Mouse (Mus musculus) spleen, adult 2 months (tissue): ENCODE results near the gene Ppox. TPM values are rescaled to one million over a fixed set of nuclear protein-coding genes. Genes with fewer than 3 reads are reported as not detected.

Experiments used
- DNase-seq, 2 experiments: peaks; one replicate each; pipeline versions ENCODE4 v3.0.0 to v3.0.0-alpha.2; 2012 to 2021; ENCODE audit warnings: low spot score in 2 of 2, low read depth in 1 of 2
- H3K27ac ChIP-seq: fragments of 200-500 bp; 2 replicates; pipeline ENCODE4 v1.5.1; 2012; ENCODE audit warnings: low read length, inconsistent platforms; ENCODE audit not compliant: insufficient read depth
- H3K27me3 ChIP-seq: fragments of 200-500 bp; 2 replicates; pipeline ENCODE4 v1.6.1; 2012; ENCODE audit warnings: mild to moderate bottlenecking, moderate library complexity, low read length, inconsistent platforms; ENCODE audit not compliant: control insufficient read depth, insufficient read depth
- H3K36me3 ChIP-seq: fragments of 200-500 bp; 2 replicates; pipeline ENCODE4 v1.6.1; 2012; ENCODE audit warnings: mild to moderate bottlenecking, low read length, inconsistent platforms; ENCODE audit not compliant: control insufficient read depth, insufficient read depth
- H3K4me1 ChIP-seq: fragments of 200-500 bp; 2 replicates; pipeline ENCODE4 v1.6.1; 2011; ENCODE audit warnings: inconsistent platforms; ENCODE audit not compliant: control insufficient read depth, insufficient read depth, insufficient read length
- H3K4me3 ChIP-seq: fragments of 200-500 bp; 2 replicates; pipeline ENCODE4 v1.5.1; 2011; ENCODE audit warnings: mild to moderate bottlenecking, inconsistent platforms; ENCODE audit not compliant: insufficient read depth, insufficient read length; ENCODE audit errors: extremely low read depth
- CTCF ChIP-seq: fragments of 200-500 bp; IDR thresholded peaks from 2 replicates; pipeline ENCODE4 v1.5.1; 2011; ENCODE audit warnings: mild to moderate bottlenecking, inconsistent platforms; ENCODE audit not compliant: insufficient read depth, insufficient read length, insufficient replicate concordance; ENCODE audit errors: extremely low read depth
- POLR2A ChIP-seq: fragments of 200-500 bp; IDR thresholded peaks from 2 replicates; pipeline ENCODE4 v1.6.1; 2011; ENCODE audit warnings: low read depth, low read length, inconsistent platforms
- WGBS: fragments of 180-500 bp; shearing (Covaris S2); methylation state at CpG from one replicate; pipeline ENCODE4 v1.1.7; 2018; 5-methylcytosine and 5-hydroxymethylcytosine counted together
- polyA plus RNA-seq: library from polyadenylated mRNA; depleted of rRNA; stranded (reverse); fragments of >200 nt; gene quantifications from 2 replicates; pipeline ENCODE4 v1.2.3, GENCODE M21; 2012

Gene Ppox
- polyA plus RNA-seq, 1 experiment: 64.6 TPM

DNA sequence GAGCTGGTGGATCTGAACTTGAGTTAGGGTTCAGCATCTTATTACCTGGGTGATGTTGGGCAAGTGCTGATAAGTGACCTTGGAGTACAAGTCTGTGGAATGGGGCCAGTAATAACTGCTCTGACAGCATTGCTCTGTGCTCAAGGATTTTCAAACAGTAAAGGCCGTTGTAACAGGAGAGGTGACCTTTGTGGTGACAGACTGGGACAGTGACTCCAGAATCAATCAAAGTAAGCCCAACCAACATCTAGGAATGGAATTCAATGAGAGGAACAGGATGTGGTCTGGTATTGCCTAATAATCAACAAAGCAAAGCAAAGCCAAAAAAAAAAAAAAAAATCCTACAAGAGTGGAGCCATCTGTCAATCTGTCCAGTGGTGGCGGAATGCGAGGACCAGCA is 20.7 kb downstream of the Ppox start:
- no peak for DNase-seq
- Histone ChIP-seq H3K4me3 (no peak overlapping the region), H3K27ac (no peak overlapping the region), H3K27me3 (0 out of 2 replicates have a peak, but pooled peaks cover 2% of the 10 kb centered on the region), H3K4me1 (no peaks in the 10 kb centered on the region; the same call in 1 of the 2 replicates), H3K36me3 (no peaks in the 10 kb centered on the region)
- 83% methylated on average over 3 of the region's 3 CpGs for WGBS
- TF ChIP-seq POLR2A (no peak), CTCF (no peak)

DNA sequence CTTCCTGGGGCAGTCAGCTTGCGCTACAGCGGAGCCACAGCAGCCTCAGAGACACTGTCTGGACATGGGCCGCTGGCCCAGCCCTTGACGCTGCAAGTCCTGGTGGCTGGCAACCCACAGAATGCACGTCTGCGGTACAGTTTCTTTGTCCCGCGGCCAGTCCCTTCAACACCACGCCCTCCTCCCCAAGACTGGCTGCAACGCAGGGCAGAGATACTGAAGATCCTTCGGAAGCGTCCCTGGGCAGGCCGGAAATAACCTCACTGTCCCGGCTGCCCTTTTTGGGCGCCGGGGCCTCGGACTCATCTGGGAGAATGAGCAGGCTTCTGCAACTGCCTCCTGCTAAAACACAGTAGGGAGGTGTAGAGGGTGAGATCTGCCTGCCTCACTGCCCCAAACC is 22.1 kb downstream of the Ppox start:
- Histone ChIP-seq H3K4me3 (no peak overlapping the region), H3K36me3 (no peaks in the 10 kb centered on the region), H3K27ac (no peak overlapping the region), H3K4me1 (no peaks in the 10 kb centered on the region; the same call in 1 of the 2 replicates), H3K27me3 (0 out of 2 replicates have a peak, but pooled peaks cover 2% of the 10 kb centered on the region)
- TF ChIP-seq POLR2A: no peak
- no peak for TF ChIP-seq CTCF
- WGBS: 63% methylated on average over 17 of the region's 17 CpGs
- no peak for DNase-seq

GRCm38 (mm10) chr1:171257781-171258180 is 23.2 kb downstream of the Ppox start:
- Histone ChIP-seq H3K27me3 (0 out of 2 replicates have a peak, but pooled peaks cover 2% of the 10 kb centered on the region), H3K27ac (no peak overlapping the region), H3K4me3 (no peak overlapping the region), H3K36me3 (no peaks in the 10 kb centered on the region), H3K4me1 (no peaks in the 10 kb centered on the region)
- 89% methylated on average over 9 of the region's 9 CpGs for WGBS
- TF ChIP-seq CTCF: no peak
- TF ChIP-seq POLR2A: no peak
- no peak for DNase-seq

DNA sequence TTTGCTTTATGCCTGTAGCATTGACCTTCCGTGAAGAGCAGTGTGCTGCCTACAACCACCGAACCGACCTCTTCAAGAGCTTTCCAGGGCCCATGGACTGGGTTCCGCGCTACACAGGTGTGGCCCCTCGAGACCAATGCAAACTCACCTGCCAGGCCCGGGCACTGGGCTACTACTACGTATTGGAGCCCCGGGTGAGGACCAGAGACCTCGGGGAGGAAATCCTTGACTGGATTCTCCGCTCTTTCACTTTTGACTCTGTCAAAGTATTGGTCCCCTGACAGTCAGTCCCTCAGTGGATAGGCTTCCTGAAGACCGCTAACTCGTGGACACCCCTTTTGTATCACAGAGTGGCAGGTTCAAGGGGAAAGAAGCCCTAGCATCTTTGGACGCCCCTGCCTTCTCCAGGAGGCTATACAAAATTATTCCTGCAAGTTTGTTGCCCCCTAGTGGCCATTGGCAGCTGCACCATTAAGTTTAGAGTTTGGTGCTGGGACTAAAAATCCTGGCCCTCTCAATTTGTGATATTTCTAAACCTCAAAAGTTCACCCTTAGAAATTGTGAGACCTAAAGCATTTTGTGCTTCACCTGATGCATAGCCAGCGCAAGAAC is 23.9 kb downstream of the Ppox start:
- no peaks in the 10 kb centered on the region for H3K4me1 ChIP-seq
- no peak overlapping the region for H3K27ac ChIP-seq
- H3K4me3 ChIP-seq: no peak overlapping the region
- 66% methylated on average over 15 of the region's 15 CpGs for WGBS
- no peaks in the 10 kb centered on the region for H3K36me3 ChIP-seq
- TF ChIP-seq CTCF (peak; percentile 59; the same call in 1 of the 2 replicates), POLR2A (no peak)
- DNase-seq: peak in 1 of 2 experiments; percentile 55
- 0 out of 2 replicates have a peak, but pooled peaks cover 2% of the 10 kb centered on the region for H3K27me3 ChIP-seq

DNA sequence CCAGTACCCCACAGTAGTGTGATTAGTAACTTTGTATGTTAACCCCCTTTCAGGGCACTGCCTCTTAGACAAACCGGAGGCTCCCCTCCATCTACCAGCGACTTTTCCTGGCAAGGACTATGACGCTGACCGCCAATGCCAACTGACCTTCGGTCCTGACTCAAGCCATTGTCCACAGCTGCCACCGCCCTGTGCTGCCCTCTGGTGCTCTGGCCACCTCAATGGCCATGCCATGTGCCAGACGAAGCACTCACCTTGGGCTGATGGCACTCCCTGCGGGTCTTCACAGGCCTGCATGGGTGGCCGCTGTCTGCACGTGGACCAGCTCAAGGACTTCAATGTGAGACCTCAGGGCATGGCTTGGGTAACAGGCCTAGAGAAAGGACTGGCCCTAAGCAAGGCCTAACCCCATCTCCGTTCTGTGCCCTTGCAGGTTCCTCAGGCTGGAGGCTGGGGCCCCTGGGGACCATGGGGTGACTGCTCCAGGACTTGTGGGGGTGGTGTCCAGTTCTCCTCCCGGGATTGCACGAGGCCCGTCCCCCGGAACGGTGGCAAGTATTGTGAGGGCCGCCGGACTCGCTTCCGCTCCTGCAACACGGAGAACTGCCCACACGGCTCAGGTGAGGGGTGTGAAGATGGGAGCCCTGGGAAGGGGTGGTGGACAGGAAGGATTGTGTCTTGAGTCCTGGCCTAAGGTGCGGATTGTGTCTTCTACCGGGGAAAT is 24.7 kb downstream of the Ppox start:
- no peaks in the 10 kb centered on the region for H3K4me1 ChIP-seq
- H3K27me3 ChIP-seq: 0 out of 2 replicates have a peak, but pooled peaks cover 2% of the 10 kb centered on the region
- H3K36me3 ChIP-seq: no peaks in the 10 kb centered on the region
- DNase-seq: no peak
- no peak overlapping the region for H3K4me3 ChIP-seq
- 92% methylated on average over 24 of the region's 24 CpGs for WGBS
- no peak overlapping the region for H3K27ac ChIP-seq
- TF ChIP-seq POLR2A (no peak), CTCF (no peak)

- Histone ChIP-seq H3K36me3 (no peaks in the 10 kb centered on the region), H3K27me3 (0 out of 2 replicates have a peak, but pooled peaks cover 1% of the 10 kb centered on the region), H3K27ac (no peak overlapping the region), H3K4me1 (no peaks in the 10 kb centered on the region), H3K4me3 (no peak overlapping the region)
- WGBS: 87% methylated on average over 17 of the region's 17 CpGs
- no peak for DNase-seq
- no peak for TF ChIP-seq POLR2A
- no peak for TF ChIP-seq CTCF
Measured at GRCm38 (mm10) chr1:171252415-171252814, 28.6 kb downstream of the Ppox start.
